Mouse (Mus musculus): ENCODE data around the gene Fam178b. TPM values are rescaled to one million over a fixed set of nuclear protein-coding genes. Genes with fewer than 3 reads are reported as not detected.
"Not testable (repeated sequence)": the region's sequence is repeated elsewhere in the genome, so short reads cannot be mapped to it uniquely, and the experiment has no call there.

Gene Fam178b
- total RNA-seq, 2 experiments from 2014 or later, result 0.83 TPM; not detected in 1

- DNase-seq (ENCODE audit: low spot score), result no peak
- intact Hi-C loops (cut with DNase I), result loop anchor here (2.0 kb wide), 1 partner anchor 77 kb away; no protein-coding TSS in a partner anchor
These were observed 49.1 kb downstream of the Fam178b start for GRCm38 (mm10) chr1:36633920-36634319.

- intact Hi-C loops (cut with DNase I), result no loop called here
- no peak for DNase-seq (ENCODE audit: low spot score)
These were observed 50.1 kb downstream of the Fam178b start for GRCm38 (mm10) chr1:36632846-36633245.

- no peak for DNase-seq (ENCODE audit: low spot score)
- intact Hi-C loops (cut with DNase I), result no loop called here
These were observed 50.9 kb downstream of the Fam178b start for GRCm38 (mm10) chr1:36632090-36632489.

- DNase-seq (ENCODE audit: low spot score), result no peak
- intact Hi-C loops (cut with DNase I), result no loop called here
These were observed 51.6 kb downstream of the Fam178b start for GRCm38 (mm10) chr1:36631391-36631790.

- no peak for DNase-seq (ENCODE audit: low spot score)
- intact Hi-C loops (cut with DNase I), result no loop called here
These were observed 52.8 kb downstream of the Fam178b start for GRCm38 (mm10) chr1:36630053-36630739.

- intact Hi-C loops (cut with DNase I), result no loop called here
- no peak for DNase-seq (ENCODE audit: low spot score)
These were observed 54.4 kb downstream of the Fam178b start for GRCm38 (mm10) chr1:36628585-36628984.

GRCm38 (mm10) chr1:36625442-36625841, 57.5 kb downstream of the Fam178b start:
- intact Hi-C loops (cut with DNase I), result no loop called here

GRCm38 (mm10) chr1:36615958-36616357, 67.0 kb downstream of the Fam178b start:
- intact Hi-C loops (cut with DNase I); DNase-seq (ENCODE audit: low spot score): not testable (repeated sequence)

More at GRCm38 (mm10) chr1:36625442-36625841, 57.5 kb downstream of the Fam178b start:
- DNase-seq (ENCODE audit: low spot score), result no peak

GRCm38 (mm10) chr1:36615188-36615587, 67.8 kb downstream of the Fam178b start:
- intact Hi-C loops (cut with DNase I), result no loop called here
- DNase-seq (ENCODE audit: low spot score), result no peak

GRCm38 (mm10) chr1:36614584-36614983, 68.4 kb downstream of the Fam178b start:
- intact Hi-C loops (cut with DNase I), result no loop called here
- DNase-seq (ENCODE audit: low spot score), result no peak

GRCm38 (mm10) chr1:36613374-36613895, 69.5 kb downstream of the Fam178b start:
- no peak for DNase-seq (ENCODE audit: low spot score)
- intact Hi-C loops (cut with DNase I), result loop anchor here (2.0 kb wide), 1 partner anchor 55 kb away; the partner anchor contains the start of gene Sema4c

GRCm38 (mm10) chr1:36612362-36612761, 70.6 kb downstream of the Fam178b start:
- intact Hi-C loops (cut with DNase I), result loop anchor here (2.0 kb wide), 1 partner anchor 54 kb away; the partner anchor contains the start of gene Sema4c
- DNase-seq (ENCODE audit: low spot score), result no peak

GRCm38 (mm10) chr1:36611449-36612123, 71.4 kb downstream of the Fam178b start:
- intact Hi-C loops (cut with DNase I), result loop anchor here (2.0 kb wide), 1 partner anchor 53 kb away; the partner anchor contains the start of gene Sema4c
- peak; percentile 56 for DNase-seq (ENCODE audit: low spot score)

- intact Hi-C loops (cut with DNase I), result no loop called here
- no peak for DNase-seq (ENCODE audit: low spot score)
These were observed 74.8 kb downstream of the Fam178b start for GRCm38 (mm10) chr1:36608211-36608610.

- intact Hi-C loops (cut with DNase I), result no loop called here
- DNase-seq (ENCODE audit: low spot score), result no peak
These were observed 76.0 kb downstream of the Fam178b start for GRCm38 (mm10) chr1:36606951-36607350.

- DNase-seq (ENCODE audit: low spot score), result no peak
- intact Hi-C loops (cut with DNase I), result no loop called here
These were observed 78.5 kb downstream of the Fam178b start for GRCm38 (mm10) chr1:36604254-36605156.

GRCm38 (mm10) chr1:36603361-36603760, 79.6 kb downstream of the Fam178b start:
- intact Hi-C loops (cut with DNase I), result no loop called here
- peak; percentile 51 for DNase-seq (ENCODE audit: low spot score)

- intact Hi-C loops (cut with DNase I), result no loop called here
- no peak for DNase-seq (ENCODE audit: low spot score)
These were observed 80.7 kb downstream of the Fam178b start for GRCm38 (mm10) chr1:36602271-36602670.

- intact Hi-C loops (cut with DNase I), result no loop called here
- no peak for DNase-seq (ENCODE audit: low spot score)
These were observed 84.6 kb downstream of the Fam178b start for GRCm38 (mm10) chr1:36598411-36598810.

- intact Hi-C loops (cut with DNase I), result no loop called here
- DNase-seq (ENCODE audit: low spot score), result no peak
These were observed 86.9 kb downstream of the Fam178b start for GRCm38 (mm10) chr1:36596114-36596513.

All from heart, postnatal 25 days (tissue).